Mouse (Mus musculus) forebrain, embryonic 10.5 days (tissue): ENCODE results near the gene Sec61a1. TPM values are rescaled to one million over a fixed set of nuclear protein-coding genes. Genes with fewer than 3 reads are reported as not detected.

Source experiments
- DNase-seq: peaks from one replicate; pipeline ENCODE4 v3.0.0-alpha.2; 2017; ENCODE audit warnings: low spot score; ENCODE audit errors: extremely low spot score
- H3K27ac ChIP-seq: fragments of 300-500 bp; sonication (generic); 2 replicates; pipeline ENCODE4 v1.5.1; 2016; ENCODE audit warnings: mild to moderate bottlenecking
- H3K27me3 ChIP-seq: fragments of 300-500 bp; sonication (generic); 2 replicates; pipeline ENCODE4 v1.6.1; 2016; ENCODE audit warnings: mild to moderate bottlenecking; ENCODE audit not compliant: poor library complexity, severe bottlenecking
- H3K36me3 ChIP-seq: fragments of 300-500 bp; sonication (generic); replicated peaks from 2 replicates; pipeline ENCODE4 v1.6.1; 2016; ENCODE audit warnings: mild to moderate bottlenecking, moderate library complexity
- H3K4me1 ChIP-seq: fragments of 300-500 bp; sonication (generic); 2 replicates; pipeline ENCODE4 v1.6.1; 2016
- H3K4me3 ChIP-seq: fragments of 300-500 bp; sonication (generic); 2 replicates; pipeline ENCODE4 v1.5.1; 2016; ENCODE audit warnings: mild to moderate bottlenecking, moderate library complexity
- H3K9me3 ChIP-seq: fragments of 300-500 bp; sonication (generic); 2 replicates; pipeline ENCODE4 v1.6.1; 2016; ENCODE audit warnings: mild to moderate bottlenecking, moderate library complexity
- WGBS: fragments of 180-500 bp; shearing (Covaris S2); methylation state at CpG from one replicate; pipeline ENCODE4 v1.1.7; 2016; 5-methylcytosine and 5-hydroxymethylcytosine counted together
- polyA plus RNA-seq: library from polyadenylated mRNA; unstranded; fragments of >200 nt; fragmentation: Nextera tagmentation; extraction: Ambion mirVana; gene quantifications from 2 replicates; pipeline ENCODE4 v1.2.1, GENCODE M21; 2016

The Sec61a1 gene
- polyA plus RNA-seq, 1 experiment from 2014 or later, result 211 TPM

- H3K36me3 ChIP-seq, result peaks cover 99% of the 10 kb centered on the region
- H3K27me3 ChIP-seq, result no peaks in the 10 kb centered on the region
- no peaks in the 10 kb centered on the region for H3K4me1 ChIP-seq
- H3K9me3 ChIP-seq, result no peaks in the 10 kb centered on the region
- no peak overlapping the region for H3K27ac ChIP-seq
- H3K4me3 ChIP-seq, result no peak overlapping the region
- no peak for DNase-seq
- 80% methylated on average over 6 of the region's 6 CpGs for WGBS
Observed at GRCm38 (mm10) chr6:88480421-88480820, 38.3 kb downstream of the Sec61a1 start.

DNA sequence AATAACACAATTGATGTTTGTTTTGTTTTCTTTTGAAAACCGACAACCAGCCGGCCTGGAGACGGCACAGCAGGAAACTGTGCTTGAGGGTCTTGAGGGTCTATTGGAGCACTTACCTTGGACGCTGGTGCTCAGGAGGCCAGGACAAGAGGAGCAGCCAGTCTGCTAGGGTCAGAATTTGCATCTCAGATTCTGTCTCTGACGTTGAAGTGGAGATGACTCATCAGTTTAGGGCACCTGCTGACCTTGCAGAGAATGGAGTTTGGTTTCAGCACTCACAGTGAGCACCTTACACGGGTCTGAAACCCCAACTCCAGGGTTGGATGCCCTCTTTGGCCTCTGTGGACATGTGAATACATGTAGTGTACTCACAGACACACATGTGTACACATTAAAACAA lies 48.8 kb downstream of the Sec61a1 start:
- Histone ChIP-seq H3K36me3 (peaks cover 79% of the 10 kb centered on the region), H3K4me3 (no peak overlapping the region), H3K4me1 (peaks cover 13% of the 10 kb centered on the region), H3K27me3 (no peaks in the 10 kb centered on the region), H3K9me3 (no peaks in the 10 kb centered on the region), H3K27ac (no peak overlapping the region)
- 81% methylated on average over 6 of the region's 6 CpGs for WGBS
- no peak for DNase-seq

DNA sequence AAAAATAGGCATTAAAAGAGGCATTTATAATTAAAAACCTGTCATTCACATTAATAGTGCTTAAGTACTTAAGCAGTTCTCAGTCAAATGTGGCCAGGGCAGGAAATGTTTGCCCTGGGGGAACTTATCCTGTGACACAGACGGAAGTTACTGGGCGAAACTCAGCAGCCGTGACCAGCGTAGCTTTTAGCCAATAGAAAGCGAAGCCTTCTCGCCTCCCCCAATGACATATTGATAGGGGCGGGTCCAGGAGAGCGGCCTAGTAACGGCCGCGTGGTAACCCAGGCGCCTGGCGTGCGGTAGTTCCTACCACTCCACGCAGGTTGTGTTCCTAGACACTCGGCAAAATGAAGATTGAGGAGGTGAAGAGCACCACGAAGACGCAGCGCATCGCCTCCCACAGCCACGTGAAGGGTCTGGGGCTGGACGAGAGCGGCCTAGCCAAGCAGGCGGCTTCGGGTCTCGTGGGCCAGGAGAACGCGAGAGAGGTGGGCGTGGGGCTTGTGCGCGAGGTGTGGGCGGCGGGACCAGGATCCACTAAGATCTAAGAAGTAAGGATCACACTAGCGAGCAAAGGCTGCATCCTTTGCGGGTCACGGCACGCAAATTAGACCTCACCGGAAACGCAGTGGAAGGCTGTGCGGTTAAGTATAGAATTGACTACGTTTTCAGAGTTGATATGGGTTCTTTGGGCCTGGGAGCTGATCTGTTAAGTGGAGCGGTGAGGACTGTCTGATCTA lies 53.4 kb downstream of the Sec61a1 start, which contains the start of gene Ruvbl1:
Gene Ruvbl1, plus strand, starts transcription at position 229 of the 740 bp plus-strand sequence.
- peak; percentile 89 for DNase-seq
- Histone ChIP-seq H3K4me3 (peak within 1 kb of the TSS; percentile 76), H3K27me3 (no peaks in the 10 kb centered on the region), H3K9me3 (no peaks in the 10 kb centered on the region), H3K36me3 (peaks cover 34% of the 10 kb centered on the region), H3K27ac (peak within 1 kb of the TSS; percentile 85), H3K4me1 (peaks cover 15% of the 10 kb centered on the region)
- WGBS, result under 1% methylated on average over 42 of the region's 42 CpGs

DNA sequence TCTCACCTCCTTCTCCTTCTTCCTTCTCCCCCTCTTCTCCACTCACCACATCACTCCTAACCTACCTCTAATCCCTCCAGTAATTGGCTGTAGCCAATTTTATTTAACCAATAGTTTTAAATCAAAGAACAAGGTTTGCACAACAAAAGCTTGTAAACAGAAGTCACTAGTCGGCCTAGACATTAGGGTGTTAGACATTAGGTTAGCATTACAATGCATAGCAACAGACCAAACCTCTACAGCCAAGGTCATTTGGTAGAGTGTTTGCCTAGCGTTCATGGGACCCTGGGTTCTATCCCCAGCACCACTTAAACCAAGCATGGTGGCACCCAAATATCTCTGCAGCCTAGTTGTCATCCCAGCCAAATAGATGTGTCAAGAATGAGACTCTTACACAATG lies 64.2 kb downstream of the Sec61a1 start:
- H3K27me3 ChIP-seq, result peaks cover 10% of the 10 kb centered on the region; the same call in 1 of the 2 replicates
- no peak for DNase-seq
- H3K9me3 ChIP-seq, result no peaks in the 10 kb centered on the region
- H3K36me3 ChIP-seq, result no peaks in the 10 kb centered on the region
- H3K27ac ChIP-seq, result no peak overlapping the region
- H3K4me1 ChIP-seq, result peaks cover 5% of the 10 kb centered on the region; the same call in 1 of the 2 replicates
- no peak overlapping the region for H3K4me3 ChIP-seq
- 67% methylated on average over 2 of the region's 2 CpGs for WGBS

Other genes with a start within 250 kb of the Sec61a1 start
- gene Eefsec, start 72.4 kb downstream of the Sec61a1 start, polyA plus RNA-seq, result 38.6 and 40.6 TPM in 2 replicates
- gene Ruvbl1, start 53.5 kb downstream of the Sec61a1 start, polyA plus RNA-seq, result 221 TPM in 2 replicates
- gene Kbtbd12, start 119.0 kb upstream of the Sec61a1 start, polyA plus RNA-seq, result 0.22 and 0.25 TPM in 2 replicates
- 5.8 and 7.4 TPM in 2 replicates for gene Mgll, start 205.5 kb upstream of the Sec61a1 start, polyA plus RNA-seq